Mouse (Mus musculus): ENCODE measurements around the gene Hrk. TPM values are rescaled to one million over a fixed set of nuclear protein-coding genes. Genes with fewer than 3 reads are reported as not detected.

Gene Hrk
- under 1 TPM; 0.09 to 0.25 TPM for total RNA-seq (2021)
- long read RNA-seq, experiment 1, full-length matches to known transcripts = 1 of 2 reads
- long read RNA-seq, experiment 1, partial matches to known transcripts = 0 of 2 reads
- long read RNA-seq, experiment 1, other reads (novel, unspliced or antisense) = 1 of 2 reads
- long read RNA-seq, experiment 2 = 0 reads

GRCm38 (mm10) chr5:118164581-118164980 is at the start of gene Hrk:
TSS of gene Hrk (plus strand) at chr5:118164648.
- DNase-seq = peak; percentile 73
- intact Hi-C loops (cut with DNase I; ENCODE audit: low total_unique reads) = loop anchor here (10.0 kb wide), 1 partner anchor 50 kb away; no protein-coding TSS in a partner anchor

- no peak for DNase-seq
- intact Hi-C loops (cut with DNase I; ENCODE audit: low total_unique reads) = loop anchor here (10.0 kb wide), 1 partner anchor 46 kb away; the partner anchor contains the start of gene Hrk
Measured at GRCm38 (mm10) chr5:118118351-118118750, 46.1 kb upstream of the Hrk start.

GRCm38 (mm10) chr5:118118922-118119321 is 45.5 kb upstream of the Hrk start:
- no peak for DNase-seq
- intact Hi-C loops (cut with DNase I; ENCODE audit: low total_unique reads) = loop anchor here (10.0 kb wide), 1 partner anchor 46 kb away; the partner anchor contains the start of gene Hrk

GRCm38 (mm10) chr5:118120670-118121069 is 43.8 kb upstream of the Hrk start:
- DNase-seq = no peak
- intact Hi-C loops (cut with DNase I; ENCODE audit: low total_unique reads) = no loop called here

GRCm38 (mm10) chr5:118121928-118122327 is 42.5 kb upstream of the Hrk start:
- intact Hi-C loops (cut with DNase I; ENCODE audit: low total_unique reads) = no loop called here
- DNase-seq = no peak

- intact Hi-C loops (cut with DNase I; ENCODE audit: low total_unique reads) = no loop called here
- no peak for DNase-seq
Measured at GRCm38 (mm10) chr5:118123096-118123495, 41.4 kb upstream of the Hrk start.

GRCm38 (mm10) chr5:118126671-118127070 is 37.8 kb upstream of the Hrk start:
- intact Hi-C loops (cut with DNase I; ENCODE audit: low total_unique reads) = no loop called here

GRCm38 (mm10) chr5:118128208-118128607 is 36.2 kb upstream of the Hrk start:
- intact Hi-C loops (cut with DNase I; ENCODE audit: low total_unique reads) = no loop called here
- peak; percentile 58 for DNase-seq

More at GRCm38 (mm10) chr5:118126671-118127070, 37.8 kb upstream of the Hrk start:
- no peak for DNase-seq

- intact Hi-C loops (cut with DNase I; ENCODE audit: low total_unique reads) = no loop called here
- peak; percentile 27 for DNase-seq
Measured at GRCm38 (mm10) chr5:118128651-118129050, 35.8 kb upstream of the Hrk start.

GRCm38 (mm10) chr5:118136391-118136790 is 28.1 kb upstream of the Hrk start:
- intact Hi-C loops (cut with DNase I; ENCODE audit: low total_unique reads) = no loop called here
- no peak for DNase-seq

GRCm38 (mm10) chr5:118139630-118140029 is 24.8 kb upstream of the Hrk start:
- DNase-seq = no peak
- intact Hi-C loops (cut with DNase I; ENCODE audit: low total_unique reads) = no loop called here

GRCm38 (mm10) chr5:118142471-118142870 is 22.0 kb upstream of the Hrk start:
- no peak for DNase-seq
- intact Hi-C loops (cut with DNase I; ENCODE audit: low total_unique reads) = no loop called here

- intact Hi-C loops (cut with DNase I; ENCODE audit: low total_unique reads) = no loop called here
- DNase-seq = peak; percentile 54
Measured at GRCm38 (mm10) chr5:118143211-118144026, 21.0 kb upstream of the Hrk start.

- DNase-seq = no peak
Measured at GRCm38 (mm10) chr5:118144327-118144726, 20.1 kb upstream of the Hrk start.

GRCm38 (mm10) chr5:118144770-118145169 is 19.7 kb upstream of the Hrk start:
- intact Hi-C loops (cut with DNase I; ENCODE audit: low total_unique reads) = no loop called here
- no peak for DNase-seq

More at GRCm38 (mm10) chr5:118144327-118144726, 20.1 kb upstream of the Hrk start:
- intact Hi-C loops (cut with DNase I; ENCODE audit: low total_unique reads) = no loop called here

- DNase-seq = no peak
- intact Hi-C loops (cut with DNase I; ENCODE audit: low total_unique reads) = no loop called here
Measured at GRCm38 (mm10) chr5:118145458-118145857, 19.0 kb upstream of the Hrk start.

- intact Hi-C loops (cut with DNase I; ENCODE audit: low total_unique reads) = no loop called here
- no peak for DNase-seq
Measured at GRCm38 (mm10) chr5:118145999-118146679, 18.3 kb upstream of the Hrk start.

- intact Hi-C loops (cut with DNase I; ENCODE audit: low total_unique reads) = no loop called here
- DNase-seq = no peak
Measured at GRCm38 (mm10) chr5:118147264-118147663, 17.2 kb upstream of the Hrk start.

- DNase-seq = peak; percentile 72
- intact Hi-C loops (cut with DNase I; ENCODE audit: low total_unique reads) = no loop called here
Measured at GRCm38 (mm10) chr5:118149711-118150110, 14.7 kb upstream of the Hrk start.

- intact Hi-C loops (cut with DNase I; ENCODE audit: low total_unique reads) = no loop called here
- DNase-seq = peak; percentile 90
Measured at GRCm38 (mm10) chr5:118154839-118155564, 9.4 kb upstream of the Hrk start, which contains the start of gene Fbxw8. TSS of gene Fbxw8 (minus strand) at chr5:118155464.
